Mouse (Mus musculus): Measurements from ENCODE around the gene Slbp. TPM values are rescaled to one million over a fixed set of nuclear protein-coding genes. Genes with fewer than 3 reads are reported as not detected.

The Slbp gene
- polyA plus RNA-seq, 1 experiment = 47.4 TPM

DNA sequence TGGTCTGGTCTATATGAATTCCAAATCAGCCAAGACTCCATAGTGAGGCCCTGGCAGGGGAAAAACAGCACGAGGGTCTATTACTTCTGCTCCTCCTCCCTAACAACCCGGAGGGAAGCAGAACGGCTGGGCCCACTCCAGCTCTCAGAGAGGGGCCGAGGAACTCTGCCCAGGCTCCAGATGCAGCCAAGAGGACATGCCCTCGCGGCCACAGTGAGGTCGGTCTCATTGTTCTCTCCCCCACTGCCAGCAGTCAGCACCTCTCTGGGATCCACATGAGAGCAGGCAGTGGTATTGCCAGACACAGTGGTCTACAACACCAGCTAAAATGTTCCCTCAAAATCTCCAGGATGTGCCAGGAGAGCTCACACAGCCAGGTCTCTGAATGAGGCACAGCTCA lies 45.7 kb downstream of the Slbp start:
- peaks cover 2% of the 10 kb centered on the region for H3K79me3 ChIP-seq (ENCODE audit: low read depth)
- H3K4me3 ChIP-seq (ENCODE audit: insufficient read depth, poor library complexity, severe bottlenecking) = no peak overlapping the region
- H3K27me3 ChIP-seq (ENCODE audit: control insufficient read depth, insufficient read depth, insufficient read length) = no peaks in the 10 kb centered on the region
- no peaks in the 10 kb centered on the region for H3K79me2 ChIP-seq (ENCODE audit: control insufficient read depth, insufficient read depth)
- no peak overlapping the region for H3ac ChIP-seq (ENCODE audit: control insufficient read depth, insufficient read length, low read depth)
- peaks cover 21% of the 10 kb centered on the region for H3K36me3 ChIP-seq (ENCODE audit: control insufficient read depth, insufficient read depth)
- TF ChIP-seq CTCF (IDR thresholded peaks at IDR 0.05; ENCODE audit: control insufficient read depth, insufficient read depth, insufficient read length) (no peak), MYOG (IDR thresholded peaks at IDR 0.05; ENCODE audit: control insufficient read depth, extremely low read depth, insufficient read length) (no peak), MYOD1 (IDR thresholded peaks at IDR 0.05; ENCODE audit: control insufficient read depth, insufficient read length, low read depth) (no peak), MAX (IDR thresholded peaks at IDR 0.05) (no peak), FOSL1 (IDR thresholded peaks at IDR 0.05; ENCODE audit: insufficient read depth, low read length, poor library complexity, severe bottlenecking) (no peak), CEBPB (IDR thresholded peaks at IDR 0.05; ENCODE audit: low read depth) (no peak), USF1 (IDR thresholded peaks at IDR 0.05; ENCODE audit: low read depth) (no peak)

DNA sequence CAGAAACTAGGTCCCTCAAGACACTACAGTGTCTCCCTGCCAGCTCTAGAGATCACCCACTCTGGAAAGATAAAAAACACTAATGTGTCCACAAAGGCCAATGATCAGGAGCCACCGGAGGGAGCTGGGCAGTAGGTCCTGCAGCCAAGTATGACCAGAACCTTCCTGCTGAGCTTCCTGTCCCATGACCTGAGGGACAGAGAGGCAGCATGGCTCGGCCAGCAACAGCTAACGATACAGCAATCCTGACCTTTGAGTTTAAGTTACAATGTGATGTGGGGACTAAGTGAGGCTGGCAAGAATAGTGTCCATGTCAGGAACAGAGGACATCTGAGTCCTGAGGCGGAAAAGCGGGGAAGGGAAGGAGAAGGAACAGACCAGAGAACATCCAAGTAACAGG lies 47.1 kb downstream of the Slbp start:
- TF ChIP-seq CEBPB (IDR thresholded peaks at IDR 0.05; ENCODE audit: low read depth) = no peak
- TF ChIP-seq MAX (IDR thresholded peaks at IDR 0.05) = no peak
- no peak for TF ChIP-seq CTCF (IDR thresholded peaks at IDR 0.05; ENCODE audit: control insufficient read depth, insufficient read depth, insufficient read length)
- no peak for TF ChIP-seq USF1 (IDR thresholded peaks at IDR 0.05; ENCODE audit: low read depth)
- TF ChIP-seq MYOG (IDR thresholded peaks at IDR 0.05; ENCODE audit: control insufficient read depth, extremely low read depth, insufficient read length) = no peak
- TF ChIP-seq FOSL1 (IDR thresholded peaks at IDR 0.05; ENCODE audit: insufficient read depth, low read length, poor library complexity, severe bottlenecking) = no peak
- TF ChIP-seq MYOD1 (IDR thresholded peaks at IDR 0.05; ENCODE audit: control insufficient read depth, insufficient read length, low read depth) = no peak
- H3K4me3 ChIP-seq (ENCODE audit: insufficient read depth, poor library complexity, severe bottlenecking) = no peak overlapping the region
- peaks cover 22% of the 10 kb centered on the region for H3K36me3 ChIP-seq (ENCODE audit: control insufficient read depth, insufficient read depth)
- no peaks in the 10 kb centered on the region for H3K27me3 ChIP-seq (ENCODE audit: control insufficient read depth, insufficient read depth, insufficient read length)
- H3K79me2 ChIP-seq (ENCODE audit: control insufficient read depth, insufficient read depth) = no peaks in the 10 kb centered on the region
- H3ac ChIP-seq (ENCODE audit: control insufficient read depth, insufficient read length, low read depth) = no peak overlapping the region
- peaks cover 2% of the 10 kb centered on the region for H3K79me3 ChIP-seq (ENCODE audit: low read depth)

DNA sequence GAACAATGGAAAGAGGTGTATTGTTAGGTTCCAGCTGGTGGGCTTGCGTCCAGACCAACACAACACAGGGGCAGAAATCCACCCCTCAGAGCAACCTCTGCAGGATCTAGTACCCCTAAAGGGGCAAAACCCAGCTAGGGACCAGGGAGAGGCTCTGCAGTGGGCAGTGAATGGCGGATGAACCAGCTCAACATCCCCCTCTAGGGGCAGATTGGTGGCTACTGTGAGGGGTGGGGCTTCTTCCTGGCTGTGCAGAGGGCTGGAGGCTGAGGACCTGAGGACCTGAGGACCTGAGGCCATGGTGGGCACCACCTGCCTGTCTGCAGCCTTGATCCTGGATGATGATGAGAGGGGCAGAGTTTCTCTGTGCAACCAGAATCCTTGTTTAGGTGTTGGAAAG lies 58.8 kb downstream of the Slbp start:
- Histone ChIP-seq H3K79me3 (ENCODE audit: low read depth) (no peaks in the 10 kb centered on the region), H3ac (ENCODE audit: control insufficient read depth, insufficient read length, low read depth) (no peak overlapping the region), H3K79me2 (ENCODE audit: control insufficient read depth, insufficient read depth) (no peaks in the 10 kb centered on the region), H3K36me3 (ENCODE audit: control insufficient read depth, insufficient read depth) (no peaks in the 10 kb centered on the region), H3K4me3 (ENCODE audit: insufficient read depth, poor library complexity, severe bottlenecking) (no peak overlapping the region), H3K27me3 (ENCODE audit: control insufficient read depth, insufficient read depth, insufficient read length) (peaks cover 5% of the 10 kb centered on the region)
- TF ChIP-seq USF1 (IDR thresholded peaks at IDR 0.05; ENCODE audit: low read depth) (no peak), MAX (IDR thresholded peaks at IDR 0.05) (no peak), FOSL1 (IDR thresholded peaks at IDR 0.05; ENCODE audit: insufficient read depth, low read length, poor library complexity, severe bottlenecking) (no peak), MYOD1 (IDR thresholded peaks at IDR 0.05; ENCODE audit: control insufficient read depth, insufficient read length, low read depth) (no peak), CEBPB (IDR thresholded peaks at IDR 0.05; ENCODE audit: low read depth) (no peak), CTCF (IDR thresholded peaks at IDR 0.05; ENCODE audit: control insufficient read depth, insufficient read depth, insufficient read length) (no peak), MYOG (IDR thresholded peaks at IDR 0.05; ENCODE audit: control insufficient read depth, extremely low read depth, insufficient read length) (no peak)

- no peak overlapping the region for H3ac ChIP-seq (ENCODE audit: control insufficient read depth, insufficient read length, low read depth)
- peaks cover 31% of the 10 kb centered on the region for H3K27me3 ChIP-seq (ENCODE audit: control insufficient read depth, insufficient read depth, insufficient read length)
- no peaks in the 10 kb centered on the region for H3K79me2 ChIP-seq (ENCODE audit: control insufficient read depth, insufficient read depth)
- no peak for TF ChIP-seq CEBPB (IDR thresholded peaks at IDR 0.05; ENCODE audit: low read depth)
- no peak for TF ChIP-seq MYOG (IDR thresholded peaks at IDR 0.05; ENCODE audit: control insufficient read depth, extremely low read depth, insufficient read length)
- TF ChIP-seq CTCF (IDR thresholded peaks at IDR 0.05; ENCODE audit: control insufficient read depth, insufficient read depth, insufficient read length) = peak; percentile 91
- TF ChIP-seq FOSL1 (IDR thresholded peaks at IDR 0.05; ENCODE audit: insufficient read depth, low read length, poor library complexity, severe bottlenecking) = no peak
- TF ChIP-seq MAX (IDR thresholded peaks at IDR 0.05) = no peak
- H3K36me3 ChIP-seq (ENCODE audit: control insufficient read depth, insufficient read depth) = no peaks in the 10 kb centered on the region
- H3K79me3 ChIP-seq (ENCODE audit: low read depth) = no peaks in the 10 kb centered on the region
- H3K4me3 ChIP-seq (ENCODE audit: insufficient read depth, poor library complexity, severe bottlenecking) = no peak overlapping the region
These were observed 63.0 kb downstream of the Slbp start for GRCm38 (mm10) chr5:33589221-33589888.

GRCm38 (mm10) chr5:33588066-33588465 lies 64.3 kb downstream of the Slbp start:
- no peaks in the 10 kb centered on the region for H3K36me3 ChIP-seq (ENCODE audit: control insufficient read depth, insufficient read depth)
- H3ac ChIP-seq (ENCODE audit: control insufficient read depth, insufficient read length, low read depth) = no peak overlapping the region
- TF ChIP-seq MYOG (IDR thresholded peaks at IDR 0.05; ENCODE audit: control insufficient read depth, extremely low read depth, insufficient read length) = no peak
- no peak for TF ChIP-seq FOSL1 (IDR thresholded peaks at IDR 0.05; ENCODE audit: insufficient read depth, low read length, poor library complexity, severe bottlenecking)
- no peak for TF ChIP-seq CTCF (IDR thresholded peaks at IDR 0.05; ENCODE audit: control insufficient read depth, insufficient read depth, insufficient read length)
- no peak overlapping the region for H3K4me3 ChIP-seq (ENCODE audit: insufficient read depth, poor library complexity, severe bottlenecking)
- no peaks in the 10 kb centered on the region for H3K79me2 ChIP-seq (ENCODE audit: control insufficient read depth, insufficient read depth)
- no peaks in the 10 kb centered on the region for H3K79me3 ChIP-seq (ENCODE audit: low read depth)
- peaks cover 37% of the 10 kb centered on the region for H3K27me3 ChIP-seq (ENCODE audit: control insufficient read depth, insufficient read depth, insufficient read length)
